Mouse (Mus musculus) forebrain, embryonic 15.5 days (tissue): ENCODE measurements around the gene Atg13. TPM values are rescaled to one million over a fixed set of nuclear protein-coding genes. Genes with fewer than 3 reads are reported as not detected.

Experiments
- polyA plus RNA-seq: library from polyadenylated mRNA; unstranded; fragments of >200 nt; fragmentation: Nextera tagmentation; extraction: Ambion mirVana; gene quantifications from 2 replicates; pipeline ENCODE4 v1.2.1, GENCODE M21; 2015

The Atg13 gene
- polyA plus RNA-seq, 1 experiment from 2014 or later = 40.4 TPM

Other genes starting within 250 kb of the Atg13 start
- gene Ckap5, start 183.8 kb downstream of the Atg13 start, polyA plus RNA-seq = 132 and 139 TPM in 2 replicates
- 0.13 and 0.38 TPM in 2 replicates for gene F2, start 74.2 kb downstream of the Atg13 start, polyA plus RNA-seq
- 13.8 and 14.8 TPM in 2 replicates for gene Zfp408, start 60.8 kb downstream of the Atg13 start, polyA plus RNA-seq
- 88.7 and 92.7 TPM in 2 replicates for gene Arhgap1, start 60.7 kb downstream of the Atg13 start, polyA plus RNA-seq
- gene Harbi1, start 276 bp upstream of the Atg13 start, polyA plus RNA-seq = 20.4 and 23.7 TPM in 2 replicates
- gene Ambra1, start 19.6 kb upstream of the Atg13 start, polyA plus RNA-seq = 20.0 and 21.8 TPM in 2 replicates
- 1.5 and 1.8 TPM in 2 replicates for gene Chrm4, start 216.7 kb upstream of the Atg13 start, polyA plus RNA-seq
- gene Mdk, start 221.7 kb upstream of the Atg13 start, polyA plus RNA-seq = 347 and 357 TPM in 2 replicates
- gene Gm9821, start 235.1 kb upstream of the Atg13 start, polyA plus RNA-seq = 0.15 and 0.32 TPM in 2 replicates